Mouse (Mus musculus) MEL (cell line): ENCODE results near the gene Olfr106-ps. TPM values are rescaled to one million over a fixed set of nuclear protein-coding genes. Genes with fewer than 3 reads are reported as not detected.

Source experiments
- DNase-seq: peaks from one replicate; pipeline ENCODE4 v3.0.0; 2011; ENCODE audit warnings: low read depth, low spot score
- H3K27ac ChIP-seq: 2 replicates; pipeline ENCODE4 v1.5.1; 2012; ENCODE audit warnings: low read depth, mild to moderate bottlenecking, control low read depth, low read length, moderate library complexity; ENCODE audit not compliant: control insufficient read depth
- H3K27me3 ChIP-seq, 2 experiments: fragments of 150-350 bp in 1 of 2; sonication (generic) in 1 of 2; 2 replicates each; pipeline ENCODE4 v1.6.1; 2012; ENCODE audit warnings: low read length in 2 of 2, mild to moderate bottlenecking in 2 of 2, improper control_type of control experiment in 1 of 2, moderate library complexity in 1 of 2; ENCODE audit not compliant: insufficient read depth in 2 of 2, control insufficient read depth in 1 of 2
- H3K36me3 ChIP-seq, 2 experiments: 2 replicates each; pipeline ENCODE4 v1.6.1; 2012 to 2014; ENCODE audit warnings: low read length in 2 of 2, improper control_type of control experiment in 1 of 2, inconsistent platforms in 1 of 2, mild to moderate bottlenecking in 1 of 2; ENCODE audit not compliant: insufficient read depth in 2 of 2, control insufficient read depth in 1 of 2
- H3K4me1 ChIP-seq, 2 experiments: fragments of 150-350 bp in 1 of 2; sonication (generic) in 1 of 2; 2 replicates each; pipeline ENCODE4 v1.6.1; 2012; ENCODE audit warnings: low read length in 2 of 2, improper control_type of control experiment in 1 of 2, mild to moderate bottlenecking in 1 of 2; ENCODE audit not compliant: insufficient read depth in 2 of 2, control insufficient read depth in 1 of 2
- H3K4me3 ChIP-seq, 2 experiments: fragments of 150-350 bp in 1 of 2; sonication (generic) in 1 of 2; 2 replicates each; pipeline ENCODE4 v1.5.1; 2012; ENCODE audit warnings: low read depth in 2 of 2, low read length in 2 of 2, mild to moderate bottlenecking in 2 of 2, moderate library complexity in 2 of 2, control low read depth in 1 of 2, improper control_type of control experiment in 1 of 2; ENCODE audit not compliant: control insufficient read depth in 1 of 2, insufficient read depth in 1 of 2
- H3K79me2 ChIP-seq: 2 replicates; pipeline ENCODE4 v1.6.1; 2012; ENCODE audit warnings: mild to moderate bottlenecking, low read length, moderate library complexity; ENCODE audit not compliant: control insufficient read depth, poor library complexity, insufficient read depth
- H3K9ac ChIP-seq: 2 replicates; pipeline ENCODE4 v1.6.1; 2012; ENCODE audit warnings: low read depth, mild to moderate bottlenecking, control low read depth, low read length, moderate library complexity; ENCODE audit not compliant: control insufficient read depth, poor library complexity, severe bottlenecking
- H3K9me3 ChIP-seq: fragments of 150-350 bp; sonication (generic); replicated peaks from 2 replicates; pipeline ENCODE4 v1.6.1; 2012; ENCODE audit warnings: mild to moderate bottlenecking, low read length, improper control_type of control experiment, moderate library complexity; ENCODE audit not compliant: insufficient read depth
- BHLHE40 ChIP-seq: IDR thresholded peaks from 2 replicates; pipeline ENCODE4 v1.6.1; 2012; ENCODE audit warnings: low read depth, mild to moderate bottlenecking, inconsistent platforms, low read length, improper control_type of control experiment, borderline replicate concordance
- CHD2 ChIP-seq: IDR thresholded peaks from 2 replicates; pipeline ENCODE4 v1.6.1; 2011; ENCODE audit warnings: low read length, improper control_type of control experiment
- E2F4 ChIP-seq: IDR thresholded peaks from 2 replicates; pipeline ENCODE4 v1.6.1; 2011; ENCODE audit warnings: low read depth, low read length, improper control_type of control experiment, borderline replicate concordance
- ELF1 ChIP-seq: IDR thresholded peaks from 2 replicates; pipeline ENCODE4 v1.6.1; 2014; ENCODE audit warnings: low read depth, mild to moderate bottlenecking, inconsistent platforms, low read length, improper control_type of control experiment, moderate library complexity
- EP300 ChIP-seq, 2 experiments: IDR thresholded peaks; 2 replicates each; pipeline ENCODE4 v1.6.1; 2011; ENCODE audit warnings: improper control_type of control experiment in 2 of 2, low read length in 2 of 2, low read depth in 1 of 2, mild to moderate bottlenecking in 1 of 2
- GABPA ChIP-seq: IDR thresholded peaks from 2 replicates; pipeline ENCODE4 v1.6.1; 2012; ENCODE audit warnings: low read depth, mild to moderate bottlenecking, inconsistent platforms, low read length, improper control_type of control experiment, moderate library complexity
- JUND ChIP-seq: IDR thresholded peaks from 2 replicates; pipeline ENCODE4 v1.6.1; 2011; ENCODE audit warnings: low read depth, mild to moderate bottlenecking, improper control_type of control experiment, low read length
- KAT2A ChIP-seq: conservative IDR thresholded peaks from 2 replicates; pipeline ENCODE4 v1.6.1; 2012; ENCODE audit warnings: low read depth, low read length, improper control_type of control experiment, inconsistent platforms
- MAFK ChIP-seq: IDR thresholded peaks from 2 replicates; pipeline ENCODE4 v1.6.1; 2011; ENCODE audit warnings: low read depth, mild to moderate bottlenecking, low read length, improper control_type of control experiment, borderline replicate concordance
- MAX ChIP-seq: IDR thresholded peaks from 2 replicates; pipeline ENCODE4 v1.6.1; 2011; ENCODE audit warnings: low read length, improper control_type of control experiment
- MXI1 ChIP-seq: IDR thresholded peaks from 2 replicates; pipeline ENCODE4 v1.6.1; 2011; ENCODE audit warnings: mild to moderate bottlenecking, low read depth, low read length, improper control_type of control experiment
- MYB ChIP-seq: IDR thresholded peaks from 2 replicates; pipeline ENCODE4 v1.6.1; 2011; ENCODE audit warnings: mild to moderate bottlenecking, low read depth, low read length, improper control_type of control experiment
- MYC ChIP-seq: IDR thresholded peaks from 2 replicates; pipeline ENCODE4 v1.6.1; 2011; ENCODE audit warnings: low read depth, mild to moderate bottlenecking, low read length, improper control_type of control experiment, moderate library complexity
- NELFE ChIP-seq: IDR thresholded peaks from 2 replicates; pipeline ENCODE4 v1.6.1; 2011; ENCODE audit warnings: low read depth, low read length, improper control_type of control experiment
- NRF1 ChIP-seq: IDR thresholded peaks from 2 replicates; pipeline ENCODE4 v1.6.1; 2014; ENCODE audit warnings: low read depth, mild to moderate bottlenecking, inconsistent platforms, low read length, improper control_type of control experiment, moderate library complexity; ENCODE audit not compliant: poor library complexity, insufficient read depth, severe bottlenecking
- POLR2A ChIP-seq, 2 experiments: IDR thresholded peaks; 2 replicates each; pipeline ENCODE4 v1.6.1; 2011 to 2012; ENCODE audit warnings: low read length in 2 of 2, mild to moderate bottlenecking in 2 of 2, control low read depth in 1 of 2, improper control_type of control experiment in 1 of 2, low read depth in 1 of 2, moderate library complexity in 1 of 2; ENCODE audit not compliant: control insufficient read depth in 1 of 2, insufficient read depth in 1 of 2, poor library complexity in 1 of 2
- SIN3A ChIP-seq: IDR thresholded peaks from 2 replicates; pipeline ENCODE4 v1.6.1; 2012; ENCODE audit warnings: low read length, improper control_type of control experiment, inconsistent platforms
- SMC3 ChIP-seq: IDR thresholded peaks from 2 replicates; pipeline ENCODE4 v1.6.1; 2011; ENCODE audit warnings: low read depth, low read length, improper control_type of control experiment
- TBP ChIP-seq: IDR thresholded peaks from 2 replicates; pipeline ENCODE4 v1.8.0; 2011; ENCODE audit warnings: low read depth, low read length, improper control_type of control experiment
- UBTF ChIP-seq: IDR thresholded peaks from 2 replicates; pipeline ENCODE4 v1.6.1; 2012; ENCODE audit warnings: low read depth, mild to moderate bottlenecking, inconsistent platforms, low read length, improper control_type of control experiment, moderate library complexity, borderline replicate concordance; ENCODE audit not compliant: insufficient read depth
- ZMIZ1 ChIP-seq: IDR thresholded peaks from 2 replicates; pipeline ENCODE4 v1.6.1; 2012; ENCODE audit warnings: low read depth, mild to moderate bottlenecking, inconsistent platforms, low read length, improper control_type of control experiment, moderate library complexity
- polyA plus RNA-seq, 2 experiments: library from polyadenylated mRNA; stranded (reverse) in 1 of 2; unstranded in 1 of 2; fragments of >175 nt in 1 of 2; fragments of >200 nt in 1 of 2; gene quantifications; 2 replicates each; pipeline versions ENCODE4 v1.2.1 to v1.2.4; 2012; ENCODE audit warnings: low replicate concordance in 2 of 2, low read depth in 1 of 2; ENCODE audit not compliant: insufficient read length in 2 of 2, insufficient read depth in 1 of 2, missing spikeins in 1 of 2
- total RNA-seq: library from RNA; depleted of rRNA; stranded (reverse); fragments of 300-350 nt; gene quantifications from 2 replicates; pipeline ENCODE4 v1.2.3, GENCODE M21; 2012; rRNA removed

Olfr106-ps gene
- total and polyA plus RNA-seq, 3 experiments = not detected

DNA sequence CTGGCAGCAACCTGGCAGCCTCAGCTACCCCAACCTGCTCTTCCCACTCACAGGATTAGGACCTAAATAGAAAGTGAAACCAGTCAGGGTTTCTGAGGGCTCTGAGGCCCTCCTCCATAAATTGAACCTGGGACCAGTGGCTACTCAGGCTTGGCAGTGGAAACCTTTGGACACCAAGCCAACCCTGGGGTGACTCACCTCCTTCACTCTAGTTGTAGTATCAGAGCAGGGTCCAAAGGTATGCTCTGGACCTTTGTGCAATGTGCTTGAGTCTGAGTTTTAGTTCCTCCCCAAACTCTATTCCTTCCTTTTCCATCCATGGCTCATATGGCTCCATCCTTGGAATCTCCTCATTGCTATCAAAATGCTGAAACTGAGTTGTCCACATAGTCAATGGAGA lies 23.2 kb downstream of the Olfr106-ps start:
- Histone ChIP-seq H3K27ac (no peak overlapping the region), H3K4me3 (no peak overlapping the region)
- no peak for DNase-seq
- TF ChIP-seq ZMIZ1 = no peak
- TF ChIP-seq E2F4 = no peak
- TF ChIP-seq MYB = no peak
- TF ChIP-seq UBTF = no peak
- no peak for TF ChIP-seq SIN3A
- TF ChIP-seq EP300 (IDR thresholded peaks at IDR 0.05; ENCODE audit: low read depth in 1 of 2, low read length in 2 of 2) = no peak
- no peak for TF ChIP-seq ELF1
- TF ChIP-seq MAX = no peak
- TF ChIP-seq GABPA = no peak
- TF ChIP-seq NELFE = no peak
- TF ChIP-seq JUND = no peak
- TF ChIP-seq SMC3 = no peak
- TF ChIP-seq KAT2A = no peak
- no peak for TF ChIP-seq TBP
- TF ChIP-seq POLR2A (IDR thresholded peaks at IDR 0.05; ENCODE audit: control insufficient read depth in 1 of 2, insufficient read depth in 1 of 2, low read depth in 1 of 2, low read length in 2 of 2, poor library complexity in 1 of 2) = no peak
- TF ChIP-seq BHLHE40 = no peak
- no peak for TF ChIP-seq CHD2
- TF ChIP-seq MYC = no peak
- TF ChIP-seq MAFK = no peak
- no peak for TF ChIP-seq MXI1
- TF ChIP-seq, all 39 proteins: peak for 0
- H3K27me3 ChIP-seq = no peaks in the 10 kb centered on the region
- no peaks in the 10 kb centered on the region for H3K4me1 ChIP-seq
- no peak overlapping the region for H3K9ac ChIP-seq
- H3K79me2 ChIP-seq = no peaks in the 10 kb centered on the region
- no peaks in the 10 kb centered on the region for H3K9me3 ChIP-seq
- no peaks in the 10 kb centered on the region for H3K36me3 ChIP-seq

DNA sequence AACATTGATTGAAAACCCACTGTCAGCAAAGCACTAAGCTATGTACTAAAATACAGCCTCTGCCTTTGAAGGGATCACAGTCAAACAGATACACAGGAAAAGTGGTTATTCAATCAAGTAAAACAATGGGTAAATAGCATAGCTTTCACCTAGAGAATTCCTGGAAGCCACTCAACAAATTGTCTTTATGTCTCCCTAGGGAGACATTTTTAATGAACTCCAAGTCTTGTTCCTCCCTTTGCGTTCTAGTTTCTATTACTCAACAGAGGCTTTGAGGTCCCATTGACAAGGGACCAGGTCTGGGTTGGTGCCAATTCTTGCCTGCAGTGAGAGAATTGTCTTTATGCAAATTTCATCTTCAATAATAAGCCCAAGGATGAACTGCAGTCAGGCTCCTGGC lies 55.0 kb downstream of the Olfr106-ps start, which contains the start of gene Olfr108:
Olfr108 (plus strand) TSS at position 301 of the 400 bp plus-strand sequence.
- Histone ChIP-seq H3K27ac (no peak within 1 kb of the TSS), H3K79me2 (no peaks in the 10 kb centered on the region), H3K27me3 (no peaks in the 10 kb centered on the region), H3K4me3 (no peak within 1 kb of the TSS), H3K36me3 (no peaks in the 10 kb centered on the region), H3K9ac (no peak within 1 kb of the TSS), H3K9me3 (no peaks in the 10 kb centered on the region), H3K4me1 (no peaks in the 10 kb centered on the region)
- no peak for DNase-seq
- TF ChIP-seq MXI1 (no peak), NRF1 (no peak)

Other genes with a start within 250 kb of the Olfr106-ps start
- not detected in 2 replicates for gene Olfr93, start 228.9 kb upstream of the Olfr106-ps start, total RNA-seq
- gene Olfr93, start 228.9 kb upstream of the Olfr106-ps start, polyA plus RNA-seq = not detected
- not detected in 2 replicates for gene Ubd, start 196.5 kb upstream of the Olfr106-ps start, total RNA-seq
- not detected for gene Ubd, start 196.5 kb upstream of the Olfr106-ps start, polyA plus RNA-seq
- not detected in 2 replicates for gene Olfr94, start 189.4 kb upstream of the Olfr106-ps start, total RNA-seq
- gene Olfr94, start 189.4 kb upstream of the Olfr106-ps start, polyA plus RNA-seq = not detected
- gene Olfr95, start 177.3 kb upstream of the Olfr106-ps start, total RNA-seq = not detected in 2 replicates
- gene Olfr95, start 177.3 kb upstream of the Olfr106-ps start, polyA plus RNA-seq = not detected
- gene Olfr96, start 170.2 kb upstream of the Olfr106-ps start, total RNA-seq = not detected in 2 replicates
- gene Olfr96, start 170.2 kb upstream of the Olfr106-ps start, polyA plus RNA-seq = not detected
- not detected in 2 replicates for gene Olfr97, start 153.1 kb upstream of the Olfr106-ps start, total RNA-seq
- not detected for gene Olfr97, start 153.1 kb upstream of the Olfr106-ps start, polyA plus RNA-seq
- gene Olfr98, start 126.6 kb upstream of the Olfr106-ps start, total RNA-seq = not detected in 2 replicates
- not detected for gene Olfr98, start 126.6 kb upstream of the Olfr106-ps start, polyA plus RNA-seq
- 4.6 and 4.7 TPM in 2 replicates for gene H2-M3, start 120.2 kb upstream of the Olfr106-ps start, total RNA-seq
- 1 to 10 TPM in 1 of 2 experiments, not detected in 1; 1.1 TPM for gene H2-M3, start 120.2 kb upstream of the Olfr106-ps start, polyA plus RNA-seq
- gene Olfr99, start 106.9 kb upstream of the Olfr106-ps start, total RNA-seq = not detected in 2 replicates
- gene Olfr99, start 106.9 kb upstream of the Olfr106-ps start, polyA plus RNA-seq = not detected
- not detected in 2 replicates for gene Olfr101, start 86.1 kb upstream of the Olfr106-ps start, total RNA-seq
- gene Olfr101, start 86.1 kb upstream of the Olfr106-ps start, polyA plus RNA-seq = not detected
- gene Olfr102, start 73.3 kb upstream of the Olfr106-ps start, total RNA-seq = not detected in 2 replicates
- not detected for gene Olfr102, start 73.3 kb upstream of the Olfr106-ps start, polyA plus RNA-seq
- gene Olfr103, start 50.7 kb upstream of the Olfr106-ps start, total RNA-seq = not detected in 2 replicates
- gene Olfr103, start 50.7 kb upstream of the Olfr106-ps start, polyA plus RNA-seq = not detected
- not detected in 2 replicates for gene Olfr104-ps, start 30.8 kb upstream of the Olfr106-ps start, total RNA-seq
- gene Olfr104-ps, start 30.8 kb upstream of the Olfr106-ps start, polyA plus RNA-seq = not detected
- gene Olfr105-ps, start 11.4 kb upstream of the Olfr106-ps start, total RNA-seq = not detected in 2 replicates
- not detected for gene Olfr105-ps, start 11.4 kb upstream of the Olfr106-ps start, polyA plus RNA-seq
- gene Olfr107, start 8.8 kb downstream of the Olfr106-ps start, total RNA-seq = not detected in 2 replicates
- not detected for gene Olfr107, start 8.8 kb downstream of the Olfr106-ps start, polyA plus RNA-seq
- not detected in 2 replicates for gene Olfr108, start 55.1 kb downstream of the Olfr106-ps start, total RNA-seq
- not detected for gene Olfr108, start 55.1 kb downstream of the Olfr106-ps start, polyA plus RNA-seq
- not detected in 2 replicates for gene Olfr109, start 68.5 kb downstream of the Olfr106-ps start, total RNA-seq
- not detected for gene Olfr109, start 68.5 kb downstream of the Olfr106-ps start, polyA plus RNA-seq
- not detected in 2 replicates for gene H2-M2, start 93.2 kb downstream of the Olfr106-ps start, total RNA-seq
- under 1 TPM in 1 of 2 experiments, not detected in 1; 0.88 TPM for gene H2-M2, start 93.2 kb downstream of the Olfr106-ps start, polyA plus RNA-seq
- not detected in 2 replicates for gene Olfr110, start 102.1 kb downstream of the Olfr106-ps start, total RNA-seq
- gene Olfr110, start 102.1 kb downstream of the Olfr106-ps start, polyA plus RNA-seq = not detected
- gene Olfr111, start 117.6 kb downstream of the Olfr106-ps start, total RNA-seq = not detected in 2 replicates
- not detected for gene Olfr111, start 117.6 kb downstream of the Olfr106-ps start, polyA plus RNA-seq
- not detected in 2 replicates for gene Olfr112, start 179.1 kb downstream of the Olfr106-ps start, total RNA-seq
- gene Olfr112, start 179.1 kb downstream of the Olfr106-ps start, polyA plus RNA-seq = not detected
- gene Olfr113, start 187.3 kb downstream of the Olfr106-ps start, total RNA-seq = not detected in 2 replicates
- gene Olfr113, start 187.3 kb downstream of the Olfr106-ps start, polyA plus RNA-seq = not detected
- gene Olfr114, start 202.3 kb downstream of the Olfr106-ps start, total RNA-seq = not detected in 2 replicates
- gene Olfr114, start 202.3 kb downstream of the Olfr106-ps start, polyA plus RNA-seq = not detected
- gene Olfr115, start 236.7 kb downstream of the Olfr106-ps start, total RNA-seq = not detected in 2 replicates
- not detected for gene Olfr115, start 236.7 kb downstream of the Olfr106-ps start, polyA plus RNA-seq
- gene Olfr116, start 236.8 kb downstream of the Olfr106-ps start, total RNA-seq = not detected in 2 replicates
- not detected for gene Olfr116, start 236.8 kb downstream of the Olfr106-ps start, polyA plus RNA-seq